Mouse (Mus musculus) MEL (cell line): ENCODE data around the gene Poc1b. TPM values are rescaled to one million over a fixed set of nuclear protein-coding genes. Genes with fewer than 3 reads are reported as not detected.

Experiments used
- DNase-seq: peaks from one replicate; pipeline ENCODE4 v3.0.0; 2011; ENCODE audit warnings: low read depth, low spot score
- H3K27ac ChIP-seq: 2 replicates; pipeline ENCODE4 v1.5.1; 2012; ENCODE audit warnings: low read depth, mild to moderate bottlenecking, control low read depth, low read length, moderate library complexity; ENCODE audit not compliant: control insufficient read depth
- H3K27me3 ChIP-seq, 2 experiments: fragments of 150-350 bp in 1 of 2; sonication (generic) in 1 of 2; 2 replicates each; pipeline ENCODE4 v1.6.1; 2012; ENCODE audit warnings: low read length in 2 of 2, mild to moderate bottlenecking in 2 of 2, improper control_type of control experiment in 1 of 2, moderate library complexity in 1 of 2; ENCODE audit not compliant: insufficient read depth in 2 of 2, control insufficient read depth in 1 of 2
- H3K36me3 ChIP-seq, 2 experiments: 2 replicates each; pipeline ENCODE4 v1.6.1; 2012 to 2014; ENCODE audit warnings: low read length in 2 of 2, improper control_type of control experiment in 1 of 2, inconsistent platforms in 1 of 2, mild to moderate bottlenecking in 1 of 2; ENCODE audit not compliant: insufficient read depth in 2 of 2, control insufficient read depth in 1 of 2
- H3K4me1 ChIP-seq, 2 experiments: fragments of 150-350 bp in 1 of 2; sonication (generic) in 1 of 2; 2 replicates each; pipeline ENCODE4 v1.6.1; 2012; ENCODE audit warnings: low read length in 2 of 2, improper control_type of control experiment in 1 of 2, mild to moderate bottlenecking in 1 of 2; ENCODE audit not compliant: insufficient read depth in 2 of 2, control insufficient read depth in 1 of 2
- H3K4me3 ChIP-seq, 2 experiments: fragments of 150-350 bp in 1 of 2; sonication (generic) in 1 of 2; 2 replicates each; pipeline ENCODE4 v1.5.1; 2012; ENCODE audit warnings: low read depth in 2 of 2, low read length in 2 of 2, mild to moderate bottlenecking in 2 of 2, moderate library complexity in 2 of 2, control low read depth in 1 of 2, improper control_type of control experiment in 1 of 2; ENCODE audit not compliant: control insufficient read depth in 1 of 2, insufficient read depth in 1 of 2
- H3K79me2 ChIP-seq: 2 replicates; pipeline ENCODE4 v1.6.1; 2012; ENCODE audit warnings: mild to moderate bottlenecking, low read length, moderate library complexity; ENCODE audit not compliant: control insufficient read depth, poor library complexity, insufficient read depth
- H3K9ac ChIP-seq: 2 replicates; pipeline ENCODE4 v1.6.1; 2012; ENCODE audit warnings: low read depth, mild to moderate bottlenecking, control low read depth, low read length, moderate library complexity; ENCODE audit not compliant: control insufficient read depth, poor library complexity, severe bottlenecking
- H3K9me3 ChIP-seq: fragments of 150-350 bp; sonication (generic); replicated peaks from 2 replicates; pipeline ENCODE4 v1.6.1; 2012; ENCODE audit warnings: mild to moderate bottlenecking, low read length, improper control_type of control experiment, moderate library complexity; ENCODE audit not compliant: insufficient read depth
- E2F4 ChIP-seq: IDR thresholded peaks from 2 replicates; pipeline ENCODE4 v1.6.1; 2011; ENCODE audit warnings: low read depth, low read length, improper control_type of control experiment, borderline replicate concordance
- ELF1 ChIP-seq: IDR thresholded peaks from 2 replicates; pipeline ENCODE4 v1.6.1; 2014; ENCODE audit warnings: low read depth, mild to moderate bottlenecking, inconsistent platforms, low read length, improper control_type of control experiment, moderate library complexity
- EP300 ChIP-seq, 2 experiments: IDR thresholded peaks; 2 replicates each; pipeline ENCODE4 v1.6.1; 2011; ENCODE audit warnings: improper control_type of control experiment in 2 of 2, low read length in 2 of 2, low read depth in 1 of 2, mild to moderate bottlenecking in 1 of 2
- GABPA ChIP-seq: IDR thresholded peaks from 2 replicates; pipeline ENCODE4 v1.6.1; 2012; ENCODE audit warnings: low read depth, mild to moderate bottlenecking, inconsistent platforms, low read length, improper control_type of control experiment, moderate library complexity
- GATA1 ChIP-seq: IDR thresholded peaks from 2 replicates; pipeline ENCODE4 v1.6.1; 2011; ENCODE audit warnings: low read depth, low read length, improper control_type of control experiment
- JUND ChIP-seq: IDR thresholded peaks from 2 replicates; pipeline ENCODE4 v1.6.1; 2011; ENCODE audit warnings: low read depth, mild to moderate bottlenecking, improper control_type of control experiment, low read length
- MAX ChIP-seq: IDR thresholded peaks from 2 replicates; pipeline ENCODE4 v1.6.1; 2011; ENCODE audit warnings: low read length, improper control_type of control experiment
- MAZ ChIP-seq: IDR thresholded peaks from 2 replicates; pipeline ENCODE4 v1.6.1; 2012; ENCODE audit warnings: low read depth, mild to moderate bottlenecking, inconsistent platforms, low read length, improper control_type of control experiment
- MXI1 ChIP-seq: IDR thresholded peaks from 2 replicates; pipeline ENCODE4 v1.6.1; 2011; ENCODE audit warnings: mild to moderate bottlenecking, low read depth, low read length, improper control_type of control experiment
- MYC ChIP-seq: IDR thresholded peaks from 2 replicates; pipeline ENCODE4 v1.6.1; 2011; ENCODE audit warnings: low read depth, mild to moderate bottlenecking, low read length, improper control_type of control experiment, moderate library complexity
- NRF1 ChIP-seq: IDR thresholded peaks from 2 replicates; pipeline ENCODE4 v1.6.1; 2014; ENCODE audit warnings: low read depth, mild to moderate bottlenecking, inconsistent platforms, low read length, improper control_type of control experiment, moderate library complexity; ENCODE audit not compliant: poor library complexity, insufficient read depth, severe bottlenecking
- RAD21 ChIP-seq: IDR thresholded peaks from 2 replicates; pipeline ENCODE4 v1.6.1; 2011; ENCODE audit warnings: mild to moderate bottlenecking, low read depth, low read length, improper control_type of control experiment
- SIN3A ChIP-seq: IDR thresholded peaks from 2 replicates; pipeline ENCODE4 v1.6.1; 2012; ENCODE audit warnings: low read length, improper control_type of control experiment, inconsistent platforms
- TAL1 ChIP-seq: IDR thresholded peaks from 2 replicates; pipeline ENCODE4 v1.6.1; 2012; ENCODE audit warnings: mild to moderate bottlenecking, inconsistent platforms, low read length, moderate library complexity, mixed read lengths
- UBTF ChIP-seq: IDR thresholded peaks from 2 replicates; pipeline ENCODE4 v1.6.1; 2012; ENCODE audit warnings: low read depth, mild to moderate bottlenecking, inconsistent platforms, low read length, improper control_type of control experiment, moderate library complexity, borderline replicate concordance; ENCODE audit not compliant: insufficient read depth
- USF2 ChIP-seq, 2 experiments: IDR thresholded peaks; 2 replicates each; pipeline ENCODE4 v1.6.1; 2011 to 2012; ENCODE audit warnings: improper control_type of control experiment in 2 of 2, low read length in 2 of 2, borderline replicate concordance in 1 of 2, inconsistent platforms in 1 of 2, low read depth in 1 of 2, mild to moderate bottlenecking in 1 of 2; ENCODE audit not compliant: insufficient read depth in 1 of 2
- ZC3H11A ChIP-seq: IDR thresholded peaks from 2 replicates; pipeline ENCODE4 v1.6.1; 2012; ENCODE audit warnings: low read depth, mild to moderate bottlenecking, inconsistent platforms, low read length, improper control_type of control experiment
- ZKSCAN1 ChIP-seq: IDR thresholded peaks from 2 replicates; pipeline ENCODE4 v1.6.1; 2012; ENCODE audit warnings: low read depth, mild to moderate bottlenecking, inconsistent platforms, low read length, improper control_type of control experiment, moderate library complexity
- polyA plus RNA-seq, 2 experiments: library from polyadenylated mRNA; stranded (reverse) in 1 of 2; unstranded in 1 of 2; fragments of >175 nt in 1 of 2; fragments of >200 nt in 1 of 2; gene quantifications; 2 replicates each; pipeline versions ENCODE4 v1.2.1 to v1.2.4; 2012; ENCODE audit warnings: low replicate concordance in 2 of 2, low read depth in 1 of 2; ENCODE audit not compliant: insufficient read length in 2 of 2, insufficient read depth in 1 of 2, missing spikeins in 1 of 2
- total RNA-seq: library from RNA; depleted of rRNA; stranded (reverse); fragments of 300-350 nt; gene quantifications from 2 replicates; pipeline ENCODE4 v1.2.3, GENCODE M21; 2012

Poc1b gene
- total and polyA plus RNA-seq, 3 experiments, result 3.3 to 15.3 TPM; not detected in 1

DNA sequence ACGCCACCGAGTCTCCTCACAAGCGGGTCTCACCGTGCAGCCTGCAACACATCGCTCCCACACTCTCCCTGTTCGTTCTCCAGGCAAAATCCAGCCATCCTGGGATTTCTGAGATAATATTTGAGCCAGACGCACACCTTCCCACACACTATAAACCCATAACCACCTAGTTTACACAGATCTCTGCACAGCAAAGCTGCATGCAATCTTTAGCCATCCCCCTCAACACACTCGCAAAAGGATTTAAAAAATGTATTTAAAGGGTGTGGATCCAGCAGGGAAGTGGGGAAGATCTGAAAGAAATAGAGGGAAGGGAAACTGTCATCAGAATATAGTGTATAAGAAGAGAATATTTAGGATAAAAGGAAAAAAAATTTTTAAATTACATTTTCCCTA lies 9.4 kb downstream of the Poc1b start:
- no peak overlapping the region for H3K9ac ChIP-seq
- no peak for DNase-seq

DNA sequence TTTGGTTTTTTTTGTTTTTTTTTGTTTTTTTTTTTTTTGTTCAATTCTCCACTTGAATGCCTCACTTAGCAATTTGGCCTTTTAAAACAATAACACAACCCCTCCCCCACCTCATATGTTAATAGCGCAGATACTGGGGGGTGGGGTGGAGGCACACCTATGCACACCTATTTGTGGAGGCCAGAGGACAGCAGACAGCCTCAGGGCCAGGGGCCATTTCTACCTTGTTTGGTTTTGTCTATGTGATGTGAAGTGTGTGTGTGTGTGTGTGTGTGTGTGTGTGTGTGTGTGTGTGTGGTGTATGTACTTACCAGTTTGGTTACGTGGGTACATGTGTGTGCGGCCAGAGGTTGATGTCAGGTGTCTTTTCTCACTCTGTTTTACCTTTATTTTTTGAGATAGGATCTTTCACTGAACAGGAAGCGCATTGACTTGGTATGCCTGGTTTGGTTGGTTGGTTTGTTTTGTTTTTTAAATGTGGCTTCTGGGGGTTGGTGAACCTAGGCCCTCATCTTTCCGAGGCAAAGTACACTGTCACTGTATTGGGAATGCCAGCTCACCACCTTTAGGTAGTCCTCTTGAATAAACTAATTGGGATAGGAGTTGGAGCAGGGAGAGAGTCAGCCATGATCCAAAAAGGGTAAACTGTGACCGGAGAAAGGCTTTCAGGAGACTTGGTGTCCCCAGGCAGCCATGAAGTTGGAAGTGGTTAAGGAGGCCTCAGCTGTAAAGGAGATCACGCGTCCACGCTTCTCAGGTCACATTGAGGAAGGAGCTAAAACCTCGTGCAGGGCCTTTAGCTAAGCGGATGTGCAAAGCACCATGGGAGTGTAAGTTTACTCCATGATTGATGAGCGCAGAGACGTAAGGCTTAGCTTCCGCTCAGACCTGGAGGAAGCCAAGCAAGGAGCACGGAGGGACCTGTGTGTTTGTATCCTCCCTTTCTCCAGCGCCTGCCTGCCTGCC lies 10.1 kb downstream of the Poc1b start:
- no peaks in the 10 kb centered on the region for H3K27me3 ChIP-seq
- no peak overlapping the region for H3K27ac ChIP-seq
- TF ChIP-seq MAX (no peak), GATA1 (no peak), ZKSCAN1 (no peak), NRF1 (no peak), USF2 (IDR thresholded peaks at IDR 0.05; ENCODE audit: borderline replicate concordance in 1 of 2, insufficient read depth in 1 of 2, low read depth in 1 of 2, low read length in 2 of 2) (no peak), JUND (no peak), GABPA (no peak), SIN3A (no peak), EP300 (IDR thresholded peaks at IDR 0.05; ENCODE audit: low read depth in 1 of 2, low read length in 2 of 2) (no peak), MAZ (no peak), RAD21 (no peak), UBTF (no peak), ELF1 (no peak), MYC (no peak)
- no peaks in the 10 kb centered on the region for H3K36me3 ChIP-seq
- H3K9ac ChIP-seq, result no peak overlapping the region
- DNase-seq, result no peak
- no peaks in the 10 kb centered on the region for H3K79me2 ChIP-seq
- H3K4me3 ChIP-seq, result no peak overlapping the region
- H3K4me1 ChIP-seq, result no peaks in the 10 kb centered on the region
- no peaks in the 10 kb centered on the region for H3K9me3 ChIP-seq

More for the DNA sequence above, 9.4 kb downstream of the Poc1b start:
- H3K36me3 ChIP-seq, result no peaks in the 10 kb centered on the region
- no peaks in the 10 kb centered on the region for H3K9me3 ChIP-seq
- no peaks in the 10 kb centered on the region for H3K4me1 ChIP-seq
- H3K27ac ChIP-seq, result no peak overlapping the region
- 0 out of 2 replicates have a peak, but pooled peaks cover 1% of the 10 kb centered on the region for H3K79me2 ChIP-seq
- no peaks in the 10 kb centered on the region for H3K27me3 ChIP-seq
- H3K4me3 ChIP-seq, result no peak overlapping the region
- TF ChIP-seq E2F4 (no peak), GABPA (no peak), MXI1 (no peak), TAL1 (no peak), EP300 (IDR thresholded peaks at IDR 0.05; ENCODE audit: low read depth in 1 of 2, low read length in 2 of 2) (no peak), ZC3H11A (no peak), GATA1 (no peak)
